Mouse (Mus musculus): ENCODE data around the gene Kdf1. TPM values are rescaled to one million over a fixed set of nuclear protein-coding genes. Genes with fewer than 3 reads are reported as not detected.

Gene Kdf1
- polyA plus RNA-seq, 1 experiment: not detected

DNA sequence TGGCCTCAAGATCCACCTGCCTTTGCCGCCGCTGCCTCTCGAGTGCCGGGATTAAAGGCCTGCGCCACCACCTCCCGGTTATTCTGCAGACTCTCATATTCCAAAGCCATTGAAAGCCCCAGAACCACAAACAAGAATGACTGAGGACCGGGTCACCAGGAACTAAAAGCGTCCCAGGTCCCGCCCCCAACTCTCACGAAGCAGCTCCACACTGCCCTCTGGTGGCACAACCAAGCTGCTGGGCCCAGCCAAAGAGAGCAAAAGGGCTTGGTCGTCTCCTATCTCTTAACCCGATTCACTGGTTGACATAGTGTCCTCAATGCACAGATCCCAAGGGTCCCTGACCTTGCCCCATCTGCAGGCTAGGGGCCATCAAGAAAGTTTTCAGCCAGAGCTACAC, 24.3 kb upstream of the Kdf1 start:
- 3% methylated on average over 12 of the region's 12 CpGs for WGBS

GRCm38 (mm10) chr4:133494867-133495266, 23.9 kb upstream of the Kdf1 start:
- Histone ChIP-seq H3K4me1 (ENCODE audit: control insufficient read depth, insufficient read depth, low read length) (peaks cover 23% of the 10 kb centered on the region), H3K4me3 (ENCODE audit: insufficient read depth, low read depth, low read length) (no peak overlapping the region), H3K27ac (ENCODE audit: insufficient read depth, low read depth, low read length) (no peak overlapping the region)
- TF ChIP-seq CTCF (IDR thresholded peaks at IDR 0.05; ENCODE audit: insufficient read depth, low read depth, low read length): no peak
- no peak for TF ChIP-seq POLR2A (IDR thresholded peaks at IDR 0.05; ENCODE audit: insufficient read depth, low read depth, low read length)
- 66% methylated on average over 4 of the region's 4 CpGs for WGBS

More for the DNA sequence above, 24.3 kb upstream of the Kdf1 start:
- Histone ChIP-seq H3K27ac (ENCODE audit: insufficient read depth, low read depth, low read length) (no peak overlapping the region), H3K4me1 (ENCODE audit: control insufficient read depth, insufficient read depth, low read length) (peaks cover 23% of the 10 kb centered on the region), H3K4me3 (ENCODE audit: insufficient read depth, low read depth, low read length) (peak overlapping the region; percentile 42)
- TF ChIP-seq CTCF (IDR thresholded peaks at IDR 0.05; ENCODE audit: insufficient read depth, low read depth, low read length) (peak; percentile 88), POLR2A (IDR thresholded peaks at IDR 0.05; ENCODE audit: insufficient read depth, low read depth, low read length) (no peak)

GRCm38 (mm10) chr4:133495711-133496110, 23.1 kb upstream of the Kdf1 start:
- 36% methylated on average over 7 of the region's 7 CpGs for WGBS
- Histone ChIP-seq H3K4me1 (ENCODE audit: control insufficient read depth, insufficient read depth, low read length) (peaks cover 23% of the 10 kb centered on the region), H3K27ac (ENCODE audit: insufficient read depth, low read depth, low read length) (no peak overlapping the region), H3K4me3 (ENCODE audit: insufficient read depth, low read depth, low read length) (peak overlapping the region; percentile 7; the same call in 1 of the 2 replicates)
- TF ChIP-seq POLR2A (IDR thresholded peaks at IDR 0.05; ENCODE audit: insufficient read depth, low read depth, low read length): no peak
- TF ChIP-seq CTCF (IDR thresholded peaks at IDR 0.05; ENCODE audit: insufficient read depth, low read depth, low read length): no peak

DNA sequence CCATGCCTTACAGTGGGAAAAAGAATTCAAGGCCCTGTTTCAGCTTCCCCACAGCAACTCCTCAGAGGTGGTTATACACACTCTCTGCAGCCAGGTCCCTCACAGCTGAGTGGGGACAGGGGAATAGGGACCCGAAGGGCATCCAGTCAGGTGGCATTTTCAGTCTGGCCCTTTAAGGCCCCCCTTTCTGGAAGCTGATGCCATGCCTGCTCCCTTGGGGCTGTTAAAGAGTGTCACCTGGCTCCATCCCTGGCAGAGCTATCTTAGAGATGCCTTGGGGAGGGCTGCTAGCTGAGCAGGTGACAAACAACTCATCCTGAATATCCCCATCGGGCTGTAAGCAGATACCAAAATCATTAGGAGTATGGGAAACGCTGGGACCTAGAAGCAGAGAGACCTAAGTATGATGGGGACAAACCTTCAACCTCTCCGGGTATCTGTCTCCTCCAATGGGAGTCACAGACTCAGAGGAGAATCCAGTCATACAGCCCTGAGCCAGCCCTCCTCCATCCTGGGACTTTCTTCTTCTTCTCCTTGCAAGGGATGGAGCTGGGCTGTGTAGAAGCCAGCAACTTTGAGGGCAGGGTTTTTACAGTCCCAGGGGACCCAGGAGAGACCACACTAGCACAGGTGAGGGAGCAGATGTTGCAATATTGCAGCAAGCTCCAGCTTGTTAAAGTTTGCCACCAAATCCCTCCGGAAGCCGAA, 21.9 kb upstream of the Kdf1 start:
- Histone ChIP-seq H3K27ac (ENCODE audit: insufficient read depth, low read depth, low read length) (no peak overlapping the region), H3K4me1 (ENCODE audit: control insufficient read depth, insufficient read depth, low read length) (peaks cover 31% of the 10 kb centered on the region), H3K4me3 (ENCODE audit: insufficient read depth, low read depth, low read length) (peak overlapping the region; percentile 83)
- TF ChIP-seq CTCF (IDR thresholded peaks at IDR 0.05; ENCODE audit: insufficient read depth, low read depth, low read length): no peak
- 24% methylated on average over 6 of the region's 6 CpGs for WGBS

DNA sequence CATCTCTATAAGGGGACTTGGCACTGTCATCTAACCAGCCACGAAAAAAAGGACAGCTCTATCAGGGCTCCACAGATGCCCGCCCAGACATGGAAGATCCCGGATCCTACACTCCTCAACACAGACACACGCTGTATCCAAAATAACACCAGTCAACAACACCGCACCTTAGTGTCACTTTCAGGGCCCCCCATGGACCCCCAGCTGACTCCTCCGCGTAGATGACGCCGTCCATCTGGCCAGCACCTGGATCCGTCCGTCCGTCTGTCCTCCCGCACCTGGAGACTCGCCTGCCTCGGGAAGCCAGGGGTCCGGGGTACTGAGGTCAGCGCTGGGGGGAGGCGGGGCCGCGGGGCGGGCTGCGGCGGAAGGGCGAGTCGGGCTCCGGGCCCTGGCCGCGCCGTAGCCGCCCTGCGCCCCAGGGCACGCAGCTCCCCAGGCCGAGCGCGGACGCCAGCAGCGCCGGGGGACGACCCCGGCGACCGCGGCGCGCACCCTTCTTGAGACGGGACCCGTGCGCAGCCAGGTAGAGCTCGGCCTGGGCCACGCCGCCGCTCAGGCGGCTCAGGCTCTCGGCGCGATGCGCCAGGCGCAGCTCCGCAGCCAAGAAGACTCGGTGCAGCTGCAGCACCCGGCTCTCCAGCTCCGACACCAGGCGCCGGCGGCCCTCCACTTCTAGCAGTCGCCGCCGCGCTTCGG, 21.2 kb upstream of the Kdf1 start:
- H3K4me1 ChIP-seq (ENCODE audit: control insufficient read depth, insufficient read depth, low read length): peaks cover 31% of the 10 kb centered on the region
- under 1% methylated on average over 70 of the region's 70 CpGs for WGBS
- no peak overlapping the region for H3K27ac ChIP-seq (ENCODE audit: insufficient read depth, low read depth, low read length)
- TF ChIP-seq POLR2A (IDR thresholded peaks at IDR 0.05; ENCODE audit: insufficient read depth, low read depth, low read length): no peak
- no peak for TF ChIP-seq CTCF (IDR thresholded peaks at IDR 0.05; ENCODE audit: insufficient read depth, low read depth, low read length)
- H3K4me3 ChIP-seq (ENCODE audit: insufficient read depth, low read depth, low read length): peak overlapping the region; percentile 83

DNA sequence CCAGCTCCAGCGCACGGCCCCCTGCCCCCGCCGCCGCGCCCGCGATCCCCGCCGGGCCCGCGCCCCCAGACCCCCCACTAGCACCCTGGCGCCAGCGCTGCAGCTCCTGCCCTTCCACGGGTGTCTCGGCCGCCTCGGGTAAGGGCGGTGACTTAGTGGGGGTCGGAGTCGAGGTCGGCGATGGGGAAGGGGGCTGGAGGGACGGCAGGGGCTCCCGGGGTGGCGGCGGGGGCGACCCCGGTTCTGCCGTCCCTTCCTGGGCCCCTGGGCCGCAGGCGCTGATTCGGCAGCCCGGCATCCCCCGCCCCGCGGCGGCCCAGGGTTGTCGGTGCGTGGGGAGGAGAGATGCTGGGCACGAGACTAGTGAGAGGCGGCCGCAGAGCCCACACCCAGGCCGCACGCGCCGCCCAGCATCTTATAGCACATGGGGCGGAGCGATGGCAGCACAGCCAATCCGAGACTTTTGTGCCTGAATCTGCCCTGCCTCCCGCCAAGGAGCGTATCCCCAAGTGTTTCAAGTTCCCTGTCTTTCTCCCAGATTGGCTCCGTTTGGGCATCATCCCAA, 20.5 kb upstream of the Kdf1 start, which contains the start of gene Trnp1:
Gene Trnp1, minus strand, starts transcription at position 391 of the 565 bp plus-strand sequence.
- no peak within 1 kb of the TSS for H3K27ac ChIP-seq (ENCODE audit: insufficient read depth, low read depth, low read length)
- TF ChIP-seq CTCF (IDR thresholded peaks at IDR 0.05; ENCODE audit: insufficient read depth, low read depth, low read length) (no peak), POLR2A (IDR thresholded peaks at IDR 0.05; ENCODE audit: insufficient read depth, low read depth, low read length) (peak; percentile 59)
- under 1% methylated on average over 51 of the region's 53 CpGs for WGBS
- peaks cover 31% of the 10 kb centered on the region for H3K4me1 ChIP-seq (ENCODE audit: control insufficient read depth, insufficient read depth, low read length)
- peak within 1 kb of the TSS; percentile 83 for H3K4me3 ChIP-seq (ENCODE audit: insufficient read depth, low read depth, low read length)

GRCm38 (mm10) chr4:133501514-133501913, 17.2 kb upstream of the Kdf1 start:
- Histone ChIP-seq H3K4me3 (ENCODE audit: insufficient read depth, low read depth, low read length) (no peak overlapping the region), H3K4me1 (ENCODE audit: control insufficient read depth, insufficient read depth, low read length) (peaks cover 20% of the 10 kb centered on the region), H3K27ac (ENCODE audit: insufficient read depth, low read depth, low read length) (no peak overlapping the region)
- 54% methylated on average over 7 of the region's 7 CpGs for whole genome bisulfite sequencing
- TF ChIP-seq POLR2A (IDR thresholded peaks at IDR 0.05; ENCODE audit: insufficient read depth, low read depth, low read length): no peak
- TF ChIP-seq CTCF (IDR thresholded peaks at IDR 0.05; ENCODE audit: insufficient read depth, low read depth, low read length): no peak

DNA sequence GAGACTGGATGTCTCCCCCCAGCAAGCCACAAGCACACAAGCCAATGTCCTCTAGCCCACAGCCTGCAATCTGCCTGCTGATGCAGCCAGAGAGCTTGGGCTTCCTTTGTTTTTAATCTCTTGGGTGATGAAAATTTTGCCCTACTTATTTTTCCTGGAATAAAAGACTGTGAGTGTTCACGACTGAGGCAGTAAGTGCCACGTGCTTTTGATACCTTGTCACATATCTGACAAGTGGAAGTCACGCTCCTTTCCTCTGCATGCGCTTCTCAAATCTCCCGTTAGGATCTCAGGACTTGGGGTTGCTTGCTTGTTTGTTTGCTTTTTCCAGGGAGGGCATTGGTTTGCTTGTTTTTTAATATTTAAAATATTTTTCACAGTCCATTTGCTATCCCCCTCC, 14.5 kb upstream of the Kdf1 start:
- WGBS: 45% methylated on average over 5 of the region's 5 CpGs
- Histone ChIP-seq H3K4me3 (ENCODE audit: insufficient read depth, low read depth, low read length) (no peak overlapping the region), H3K4me1 (ENCODE audit: control insufficient read depth, insufficient read depth, low read length) (peaks cover 8% of the 10 kb centered on the region), H3K27ac (ENCODE audit: insufficient read depth, low read depth, low read length) (no peak overlapping the region)
- TF ChIP-seq CTCF (IDR thresholded peaks at IDR 0.05; ENCODE audit: insufficient read depth, low read depth, low read length): no peak
- TF ChIP-seq POLR2A (IDR thresholded peaks at IDR 0.05; ENCODE audit: insufficient read depth, low read depth, low read length): no peak
